Mouse (Mus musculus): ENCODE data around the gene Usp22.

Usp22 gene

DNA sequence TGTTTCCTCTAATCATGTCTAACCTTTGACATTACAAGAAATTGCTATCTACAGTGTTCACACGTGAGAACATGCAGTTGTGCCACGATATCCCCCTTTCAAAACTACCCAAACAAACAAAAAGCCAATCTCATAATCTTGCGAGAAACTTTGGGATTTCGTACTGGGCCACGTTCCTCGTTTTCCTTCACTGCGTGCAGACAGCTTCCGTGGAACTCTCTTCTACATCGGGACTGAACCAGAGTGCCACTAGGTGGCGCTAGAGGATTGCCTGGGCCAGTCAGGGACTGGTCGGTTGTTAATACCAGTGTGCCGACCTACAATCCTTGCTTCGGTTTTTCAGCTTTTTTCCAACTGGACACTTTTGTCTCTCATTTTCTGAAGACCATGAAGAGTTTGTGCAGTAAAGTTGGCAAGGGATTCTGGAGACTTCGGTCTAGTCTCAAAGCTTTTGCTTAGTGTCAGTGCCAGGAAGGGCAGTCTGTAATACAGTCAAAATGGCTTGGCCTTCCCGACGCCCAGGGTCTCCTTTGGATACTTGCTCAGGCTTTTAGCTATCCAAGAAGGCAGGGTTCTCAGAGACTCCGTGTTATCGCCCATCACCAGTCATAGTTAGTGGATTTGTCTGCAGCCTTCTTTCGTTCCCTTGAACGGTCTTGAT is 70.5 kb downstream of the Usp22 start:
- ChIA-PET POLR2A (interaction anchor here in 3 of 4 experiments (0.5 to 2.4 kb wide), 11 partner anchors 12 to 1362 kb away, joined by 3 to 7 read pairs (median 4); partner anchors contain the start of genes Aldh3a2 (in 1 of the 3), Mapk7 (in 1 of the 3) and Usp22 (in 1 of the 3)), CTCF (interaction anchor here (0.5 to 3.4 kb wide), 48 partner anchors 8 to 610 kb away, joined by 3 to 15 read pairs (median 4); partner anchors contain the start of genes Usp22 (in 2 of the 4), Kcnj12 (in 1 of the 4), Slc47a2 (in 1 of the 4) and Tmem11 (in 1 of the 4))

DNA sequence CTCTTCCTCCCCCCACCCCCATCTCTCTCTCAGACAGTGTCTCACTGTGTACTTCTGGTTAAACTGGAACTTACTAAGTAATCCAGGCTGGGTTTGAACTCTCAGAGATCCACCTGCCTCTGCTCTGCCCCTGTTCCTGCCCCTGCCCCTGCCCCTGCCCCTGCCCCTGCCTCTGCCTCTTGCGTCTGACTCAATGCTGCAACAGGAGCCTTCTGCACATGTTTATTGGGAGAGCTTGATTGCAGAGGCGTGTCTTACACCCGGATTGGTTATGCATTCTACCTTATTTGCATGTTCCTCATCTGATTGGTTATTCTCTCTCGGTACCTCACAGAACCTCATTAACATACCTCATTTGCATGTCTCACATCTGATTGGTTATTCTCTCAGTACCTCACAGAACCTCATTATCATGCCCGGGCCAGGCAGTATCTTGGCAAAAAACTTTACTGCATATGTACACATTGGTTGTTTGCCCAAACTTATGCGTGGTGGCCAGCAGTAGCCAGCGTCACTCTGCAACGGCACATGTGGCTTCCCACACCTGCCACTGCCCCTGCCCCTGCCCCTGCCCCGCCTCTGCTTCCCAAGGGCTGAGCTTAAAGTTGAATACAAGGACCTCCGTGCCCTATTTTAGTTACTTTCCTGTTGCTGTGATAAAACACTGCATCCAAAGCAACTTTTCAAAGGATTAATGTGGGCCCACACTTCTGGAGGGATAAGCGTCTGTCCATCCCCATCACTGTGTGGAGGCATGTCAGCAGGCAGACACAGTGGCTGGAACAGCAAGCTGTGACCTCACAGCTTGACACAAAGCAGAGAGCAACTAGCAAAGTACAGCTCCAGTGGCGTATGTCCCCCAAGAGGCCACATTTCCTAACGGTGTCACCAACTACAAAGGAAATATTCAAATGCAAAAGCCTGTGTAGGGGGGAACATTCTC is 72.2 kb downstream of the Usp22 start:
- POLR2A ChIA-PET = interaction anchor here in 3 of 4 experiments (0.6 to 1.8 kb wide), 9 partner anchors 15 to 743 kb away, joined by 3 to 6 read pairs (median 3); partner anchors contain the start of genes Aldh3a2 (in 1 of the 3) and Usp22 (in 1 of the 3)
- CTCF ChIA-PET = interaction anchor here (0.6 to 3.4 kb wide), 7 partner anchors 18 to 126 kb away, joined by 3 to 18 read pairs (median 9); partner anchors contain the start of gene Kcnj12 (in 1 of the 4)

Data from embryonic stem cell, embryonic (primary cell).